Mouse (Mus musculus): Measurements from ENCODE around the gene Prrg4. TPM values are rescaled to one million over a fixed set of nuclear protein-coding genes. Genes with fewer than 3 reads are reported as not detected.

Gene Prrg4
- total and polyA plus RNA-seq, 3 experiments: not detected

GRCm38 (mm10) chr2:104864176-104864860 lies 14.6 kb upstream of the Prrg4 start:
- no peaks in the 10 kb centered on the region for H3K9me3 ChIP-seq (replicated peaks; ENCODE audit: insufficient read depth, low read length)
- no peaks in the 10 kb centered on the region for H3K79me2 ChIP-seq (ENCODE audit: control insufficient read depth, insufficient read depth, low read length, poor library complexity)
- H3K4me3 ChIP-seq (ENCODE audit: control insufficient read depth in 1 of 2, insufficient read depth in 1 of 2, low read depth in 2 of 2, low read length in 2 of 2): no peak overlapping the region
- peaks cover 2 to 4% of the 10 kb centered on the region in 2 experiments; a peak in 2 of 4 replicates for H3K27me3 ChIP-seq (ENCODE audit: control insufficient read depth in 1 of 2, insufficient read depth in 2 of 2, low read length in 2 of 2)
- TF ChIP-seq MXI1 (IDR thresholded peaks at IDR 0.05; ENCODE audit: low read depth, low read length): no peak
- no peak for TF ChIP-seq MAFK (IDR thresholded peaks at IDR 0.05; ENCODE audit: borderline replicate concordance, low read depth, low read length)
- no peak for TF ChIP-seq MYC (IDR thresholded peaks at IDR 0.05; ENCODE audit: low read depth, low read length)
- TF ChIP-seq USF1 (IDR thresholded peaks at IDR 0.05; ENCODE audit: low read depth, low read length): no peak
- no peak for TF ChIP-seq MYB (IDR thresholded peaks at IDR 0.05; ENCODE audit: low read depth, low read length)
- no peak for TF ChIP-seq GATA1 (IDR thresholded peaks at IDR 0.05; ENCODE audit: low read depth, low read length)
- TF ChIP-seq ZC3H11A (IDR thresholded peaks at IDR 0.05; ENCODE audit: low read depth, low read length): no peak
- TF ChIP-seq NRF1 (IDR thresholded peaks at IDR 0.05; ENCODE audit: insufficient read depth, low read depth, low read length, poor library complexity, severe bottlenecking): no peak
- TF ChIP-seq JUND (IDR thresholded peaks at IDR 0.05; ENCODE audit: low read depth, low read length): no peak
- H3K9ac ChIP-seq (ENCODE audit: control insufficient read depth, low read depth, low read length, poor library complexity, severe bottlenecking): no peak overlapping the region
- no peaks in the 10 kb centered on the region for H3K4me1 ChIP-seq (ENCODE audit: control insufficient read depth in 1 of 2, insufficient read depth in 2 of 2, low read length in 2 of 2)
- H3K36me3 ChIP-seq (ENCODE audit: control insufficient read depth in 1 of 2, insufficient read depth in 2 of 2, low read length in 2 of 2): no peaks in the 10 kb centered on the region
- no peak for DNase-seq (ENCODE audit: low read depth, low spot score)
- H3K27ac ChIP-seq (ENCODE audit: control insufficient read depth, low read depth, low read length): no peak overlapping the region

DNA sequence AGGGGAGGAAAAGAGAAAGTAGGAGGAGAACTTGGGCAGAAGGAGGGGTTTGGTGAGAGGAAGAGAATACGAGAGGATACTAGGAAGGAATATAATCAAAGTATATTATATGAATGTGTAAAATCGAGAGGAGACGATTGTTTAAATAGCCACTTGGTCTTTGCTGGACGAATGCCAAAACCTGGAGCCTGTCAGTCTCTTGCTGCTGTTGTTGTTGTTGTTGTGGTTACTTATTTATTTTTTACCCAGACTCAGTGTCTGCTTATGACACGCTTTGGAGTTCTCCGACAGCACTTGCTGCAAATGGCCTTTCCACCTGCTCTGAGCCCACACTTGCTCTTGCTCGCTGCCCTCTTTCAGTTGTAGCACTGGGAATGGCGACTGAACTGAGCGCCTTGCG lies 10.8 kb upstream of the Prrg4 start:
- no peaks in the 10 kb centered on the region for H3K4me1 ChIP-seq (ENCODE audit: control insufficient read depth in 1 of 2, insufficient read depth in 2 of 2, low read length in 2 of 2)
- H3K4me3 ChIP-seq (ENCODE audit: control insufficient read depth in 1 of 2, insufficient read depth in 1 of 2, low read depth in 2 of 2, low read length in 2 of 2): no peak overlapping the region
- no peak overlapping the region for H3K27ac ChIP-seq (ENCODE audit: control insufficient read depth, low read depth, low read length)
- H3K36me3 ChIP-seq (ENCODE audit: control insufficient read depth in 1 of 2, insufficient read depth in 2 of 2, low read length in 2 of 2): no peaks in the 10 kb centered on the region
- H3K27me3 ChIP-seq (ENCODE audit: control insufficient read depth in 1 of 2, insufficient read depth in 2 of 2, low read length in 2 of 2): peaks cover 5 to 12% of the 10 kb centered on the region in 2 experiments; a peak in 3 of 4 replicates
- H3K9me3 ChIP-seq (replicated peaks; ENCODE audit: insufficient read depth, low read length): no peaks in the 10 kb centered on the region
- DNase-seq (ENCODE audit: low read depth, low spot score): no peak
- H3K9ac ChIP-seq (ENCODE audit: control insufficient read depth, low read depth, low read length, poor library complexity, severe bottlenecking): no peak overlapping the region
- TF ChIP-seq RAD21 (IDR thresholded peaks at IDR 0.05; ENCODE audit: low read depth, low read length) (no peak), CHD2 (IDR thresholded peaks at IDR 0.05; ENCODE audit: low read length) (no peak), NELFE (IDR thresholded peaks at IDR 0.05; ENCODE audit: low read depth, low read length) (no peak), CHD1 (IDR thresholded peaks at IDR 0.05; ENCODE audit: low read depth, low read length) (no peak), POLR2A (IDR thresholded peaks at IDR 0.05; ENCODE audit: control insufficient read depth in 1 of 2, insufficient read depth in 1 of 2, low read depth in 1 of 2, low read length in 2 of 2, poor library complexity in 1 of 2) (no peak), ZMIZ1 (IDR thresholded peaks at IDR 0.05; ENCODE audit: low read depth, low read length) (no peak), TCF12 (IDR thresholded peaks at IDR 0.05; ENCODE audit: low read depth, low read length) (no peak), ELF1 (IDR thresholded peaks at IDR 0.05; ENCODE audit: low read depth, low read length) (no peak), SIN3A (IDR thresholded peaks at IDR 0.05; ENCODE audit: low read length) (no peak), GABPA (IDR thresholded peaks at IDR 0.05; ENCODE audit: low read depth, low read length) (no peak), HCFC1 (IDR thresholded peaks at IDR 0.05; ENCODE audit: low read depth, low read length) (no peak), MYC (IDR thresholded peaks at IDR 0.05; ENCODE audit: low read depth, low read length) (no peak), ZC3H11A (IDR thresholded peaks at IDR 0.05; ENCODE audit: low read depth, low read length) (no peak), SMC3 (IDR thresholded peaks at IDR 0.05; ENCODE audit: low read depth, low read length) (no peak), POLR2AphosphoS2 (IDR thresholded peaks at IDR 0.05; ENCODE audit: low read length) (no peak), TAL1 (IDR thresholded peaks at IDR 0.05; ENCODE audit: low read length) (no peak)
- H3K79me2 ChIP-seq (ENCODE audit: control insufficient read depth, insufficient read depth, low read length, poor library complexity): no peaks in the 10 kb centered on the region

Measured in MEL (cell line).